Mouse (Mus musculus) heart, postnatal 36 days (tissue): ENCODE data around the gene Wfdc6b. TPM values are rescaled to one million over a fixed set of nuclear protein-coding genes. Genes with fewer than 3 reads are reported as not detected.
A peak's percentile ranks its signal among the peaks of the same experiment; 100 is the strongest.
"Not testable (repeated sequence)": the region's sequence is repeated elsewhere in the genome, so short reads cannot be mapped to it uniquely, and the experiment has no call there.

Experiments
- DNase-seq, 2 experiments: peaks; one replicate each; pipeline ENCODE4 v3.0.0; 2021 to 2022
- intact Hi-C: fragments of 180-260 bp; cut with DNase I; formaldehyde crosslinking; loops from one replicate; pipeline ENCODE4 v1.15.1; 2025
- total RNA-seq, 2 experiments: library from RNA; stranded (reverse); gene quantifications; 2 replicates each; pipeline ENCODE4 v1.2.3; 2021

Gene Wfdc6b
- not detected for total RNA-seq

GRCm38 (mm10) chr2:164613471-164613870, at the start of gene Wfdc6b, which contains the start of gene Wfdc8:
TSS of gene Wfdc6b (plus strand) at chr2:164613522.
TSS of gene Wfdc8 (minus strand) at chr2:164613626.
- DNase-seq: peak; percentile 49 to 54
- intact Hi-C loops: not testable (repeated sequence)

DNA sequence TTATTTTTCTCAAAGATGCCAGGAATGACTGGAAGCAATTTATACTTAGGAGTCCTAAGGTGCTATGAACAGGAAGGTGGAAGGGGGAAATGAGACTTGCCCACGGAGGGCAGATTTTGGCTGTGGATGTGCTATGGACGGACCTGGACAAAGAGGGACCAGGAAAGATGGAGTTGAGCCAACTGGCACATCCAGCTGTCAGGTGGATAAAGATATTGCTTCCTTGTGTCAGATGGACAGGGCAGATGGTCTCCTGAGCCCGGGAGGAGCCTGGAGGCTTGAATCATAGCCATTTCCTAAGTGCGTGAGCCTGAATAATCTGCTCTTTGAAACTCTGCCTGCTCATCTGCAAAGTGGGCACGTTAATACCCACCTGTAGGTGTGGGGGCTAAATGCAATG, 49.0 kb upstream of the Wfdc6b start:
- intact Hi-C loops: no loop called here

GRCm38 (mm10) chr2:164566997-164567396, 46.3 kb upstream of the Wfdc6b start:
- intact Hi-C loops: no loop called here
- DNase-seq: no peak

More for the DNA sequence above, 49.0 kb upstream of the Wfdc6b start:
- no peak for DNase-seq

DNA sequence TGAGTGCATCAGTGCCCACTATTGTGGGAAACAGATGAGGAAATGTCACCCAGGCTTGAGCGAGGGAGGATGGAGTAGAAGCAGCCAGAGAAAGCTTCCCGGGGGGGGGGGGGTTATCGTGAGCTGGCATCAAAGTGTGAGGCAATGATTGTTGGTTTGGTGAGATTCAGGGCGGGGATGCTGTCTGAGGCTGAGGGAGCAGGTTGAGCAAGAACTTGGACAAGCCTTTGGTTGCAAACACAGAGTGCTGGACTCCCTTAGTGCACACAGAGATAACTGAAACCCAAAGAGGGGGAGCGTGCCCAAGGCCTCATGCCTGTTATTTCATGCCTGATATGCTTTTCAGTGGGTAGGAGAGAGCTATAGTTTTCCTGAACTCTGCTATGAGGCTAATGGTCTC, 45.9 kb upstream of the Wfdc6b start:
- intact Hi-C loops: no loop called here
- no peak for DNase-seq

- intact Hi-C loops, DNase-seq: not testable (repeated sequence)
Observed at GRCm38 (mm10) chr2:164573359-164573758, 40.0 kb upstream of the Wfdc6b start, which contains the start of gene Spint3. TSS of gene Spint3 (minus strand) at chr2:164573459.

DNA sequence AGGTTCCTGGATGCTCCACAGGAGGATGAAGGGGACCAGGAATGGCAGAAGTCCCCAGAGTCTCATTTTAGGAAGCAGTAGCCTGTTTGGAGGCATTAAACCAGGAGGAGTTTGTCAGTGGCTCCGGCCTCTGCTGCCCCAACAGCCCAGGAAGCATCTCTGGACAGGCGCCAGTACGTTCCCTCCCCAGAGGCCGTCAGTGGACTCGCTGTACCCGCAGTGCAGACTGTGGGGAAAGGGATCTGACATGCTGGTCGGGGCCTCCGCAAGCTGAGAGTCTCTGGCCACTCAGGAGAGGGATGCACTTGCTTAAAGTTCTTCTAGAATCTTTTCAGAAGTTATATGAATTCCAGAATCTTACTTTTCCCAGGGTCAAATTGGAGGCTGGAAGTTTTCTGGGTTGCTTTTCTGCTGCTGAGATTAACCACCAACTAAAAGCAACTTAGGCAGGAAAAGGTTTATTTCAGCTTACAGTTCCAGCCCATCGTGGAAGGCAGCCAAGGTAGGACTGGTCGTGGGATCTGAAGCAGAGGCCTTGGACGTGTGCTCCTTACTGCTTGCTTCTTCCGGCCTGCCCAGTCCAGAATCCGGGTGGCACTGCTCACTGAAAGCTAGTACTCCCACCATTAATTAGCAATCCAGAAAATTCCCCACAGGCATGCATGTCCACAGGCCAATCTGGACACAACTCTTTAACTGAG, 28.1 kb upstream of the Wfdc6b start, which contains the start of gene Wfdc6a:
Gene Wfdc6a, minus strand, starts transcription at position 423 of the 701 bp plus-strand sequence.
- peak; percentile 43 to 49 for DNase-seq
- intact Hi-C loops: not testable (repeated sequence)

DNA sequence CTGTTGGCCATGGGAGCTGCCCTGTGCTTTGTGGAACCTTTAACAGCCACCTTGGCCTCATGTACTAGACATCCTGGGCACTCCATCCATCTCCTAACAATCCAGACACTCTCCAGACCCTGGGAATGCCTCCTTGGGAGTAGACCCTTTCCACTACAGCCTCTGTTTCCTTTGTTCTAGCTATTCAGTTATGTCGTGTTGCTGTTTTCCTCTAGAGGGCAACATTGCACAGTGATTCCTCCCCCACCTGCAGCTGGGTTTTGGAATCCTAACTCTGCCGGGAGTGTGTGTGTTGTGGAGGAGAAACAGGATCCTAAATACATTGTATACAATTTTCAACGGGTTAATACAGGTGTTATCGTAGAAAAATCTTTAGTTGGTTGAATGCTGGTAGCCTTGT, 21.3 kb upstream of the Wfdc6b start:
- intact Hi-C loops: loop anchor here (1.0 to 2.0 kb wide), 2 partner anchors 134 to 205 kb away; no protein-coding TSS in a partner anchor
- DNase-seq: no peak

GRCm38 (mm10) chr2:164593494-164593893, 19.8 kb upstream of the Wfdc6b start, which contains the start of gene Eppin:
TSS of gene Eppin (minus strand) at chr2:164593594.
- no peak for DNase-seq
- intact Hi-C loops: loop anchor here (2.0 kb wide), 1 partner anchor 203 kb away; no protein-coding TSS in a partner anchor

GRCm38 (mm10) chr2:164600179-164600578, 13.1 kb upstream of the Wfdc6b start:
- no peak for DNase-seq
- intact Hi-C loops: no loop called here

DNA sequence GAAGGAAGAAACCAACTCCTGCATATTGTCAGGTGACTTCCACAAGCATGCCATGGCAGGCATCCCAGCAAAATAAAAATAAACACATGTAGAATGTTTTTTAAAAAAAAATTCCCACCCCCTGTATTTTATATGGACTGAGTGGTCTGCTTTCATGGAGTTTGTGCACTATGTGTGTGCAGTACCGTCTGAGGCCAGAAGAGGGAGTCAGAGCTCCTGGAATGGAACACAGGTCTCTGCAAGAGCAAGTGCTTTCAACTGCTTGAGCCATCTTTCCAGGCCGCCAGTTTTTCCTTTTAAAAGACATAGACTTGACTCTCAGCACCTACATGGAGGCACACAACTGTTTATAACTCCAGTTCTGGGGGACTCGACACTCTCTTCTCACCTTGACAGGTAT, 9.8 kb upstream of the Wfdc6b start:
- intact Hi-C loops: no loop called here
- DNase-seq: no peak

DNA sequence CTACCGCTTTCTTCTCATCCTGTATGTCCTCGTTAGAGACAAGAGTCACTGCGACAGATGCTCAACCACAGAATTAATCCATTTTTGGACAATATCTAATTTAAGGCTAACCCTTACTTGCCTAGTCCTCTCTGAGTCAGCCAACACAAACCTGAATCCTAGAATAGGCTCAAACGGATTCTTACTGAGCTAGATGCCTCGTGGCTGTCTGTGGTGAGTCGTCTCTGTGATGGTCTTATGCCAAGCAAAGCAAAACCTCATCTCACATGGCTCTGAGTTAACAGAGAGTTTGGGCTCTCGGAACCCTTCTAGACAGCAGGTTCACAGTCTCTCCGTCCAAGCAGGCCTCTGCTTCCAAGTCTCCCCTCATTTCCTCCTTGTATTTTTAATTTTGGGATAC, 8.9 kb upstream of the Wfdc6b start:
- intact Hi-C loops: no loop called here
- DNase-seq: no peak

- intact Hi-C loops: no loop called here
- DNase-seq: no peak
Observed at GRCm38 (mm10) chr2:164608781-164609180, 4.5 kb upstream of the Wfdc6b start.

- no peak for DNase-seq
- intact Hi-C loops: no loop called here
Observed at GRCm38 (mm10) chr2:164615386-164615785, 2.1 kb downstream of the Wfdc6b start.

GRCm38 (mm10) chr2:164619050-164619449, 5.7 kb downstream of the Wfdc6b start:
- no peak for DNase-seq
- intact Hi-C loops: no loop called here

- intact Hi-C loops: no loop called here
Observed at GRCm38 (mm10) chr2:164621775-164622174, 8.5 kb downstream of the Wfdc6b start.

DNA sequence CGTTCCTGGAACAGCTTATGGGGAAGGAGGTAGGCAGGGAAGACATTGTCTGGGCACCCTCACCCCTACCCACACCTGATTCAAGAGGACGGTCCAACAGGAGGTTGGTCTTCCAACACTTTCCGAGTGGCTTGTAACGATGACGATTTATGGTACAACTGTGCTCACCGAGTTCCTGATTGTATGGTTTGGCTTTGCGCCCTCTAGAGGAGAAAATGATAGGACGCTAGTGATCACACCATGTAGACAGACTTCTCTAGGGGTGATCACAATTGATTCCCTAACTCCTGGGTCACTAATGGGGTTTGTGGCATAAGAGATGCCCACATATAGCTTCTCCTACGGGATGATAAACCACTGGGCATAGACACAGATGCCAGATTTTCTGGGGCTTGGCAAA, 21.9 kb downstream of the Wfdc6b start:
- intact Hi-C loops: no loop called here
- no peak for DNase-seq

More at GRCm38 (mm10) chr2:164621775-164622174, 8.5 kb downstream of the Wfdc6b start:
- no peak for DNase-seq

DNA sequence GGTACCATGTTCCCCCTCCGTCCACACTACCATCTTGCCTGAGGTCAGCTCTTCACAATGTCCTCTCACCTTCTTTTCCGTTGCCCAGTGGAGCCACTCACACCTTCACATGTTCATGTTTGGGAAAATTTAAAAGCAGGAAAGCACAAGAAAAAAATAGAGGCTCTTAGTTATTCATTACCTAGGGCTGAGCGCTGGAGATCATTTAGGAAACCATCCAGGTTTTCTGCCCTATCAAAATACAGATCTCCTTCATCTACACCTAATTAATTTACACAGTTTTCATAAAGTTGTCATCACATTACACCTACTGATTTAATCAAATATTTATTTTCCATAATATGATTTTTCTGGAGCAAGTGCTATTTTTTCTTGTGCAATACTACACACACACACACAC, 25.4 kb downstream of the Wfdc6b start, which contains the start of gene Wfdc16:
Gene Wfdc16, minus strand, starts transcription at position 101 of the 400 bp plus-strand sequence.
- intact Hi-C loops: no loop called here
- no peak for DNase-seq

DNA sequence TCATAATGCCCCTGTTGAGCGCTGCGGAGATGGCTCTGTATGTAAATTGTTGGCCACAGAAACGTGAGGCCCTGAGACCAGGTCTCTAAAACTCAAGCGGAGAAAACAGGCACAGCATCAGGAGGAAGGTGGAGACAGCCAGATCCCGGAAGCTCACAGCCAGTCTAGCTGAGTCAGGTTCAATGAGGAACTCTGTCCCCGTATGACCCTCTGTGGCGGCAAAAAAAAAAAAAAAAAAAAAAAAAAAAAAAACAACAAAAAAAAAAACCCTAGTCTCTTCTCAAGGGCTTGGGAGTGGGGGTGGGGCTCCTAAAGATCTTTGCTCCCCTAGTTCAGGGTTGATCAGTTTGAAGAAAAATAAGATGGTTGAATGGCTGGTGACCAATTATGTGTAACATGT, 27.8 kb downstream of the Wfdc6b start:
- intact Hi-C loops: no loop called here
- no peak for DNase-seq

DNA sequence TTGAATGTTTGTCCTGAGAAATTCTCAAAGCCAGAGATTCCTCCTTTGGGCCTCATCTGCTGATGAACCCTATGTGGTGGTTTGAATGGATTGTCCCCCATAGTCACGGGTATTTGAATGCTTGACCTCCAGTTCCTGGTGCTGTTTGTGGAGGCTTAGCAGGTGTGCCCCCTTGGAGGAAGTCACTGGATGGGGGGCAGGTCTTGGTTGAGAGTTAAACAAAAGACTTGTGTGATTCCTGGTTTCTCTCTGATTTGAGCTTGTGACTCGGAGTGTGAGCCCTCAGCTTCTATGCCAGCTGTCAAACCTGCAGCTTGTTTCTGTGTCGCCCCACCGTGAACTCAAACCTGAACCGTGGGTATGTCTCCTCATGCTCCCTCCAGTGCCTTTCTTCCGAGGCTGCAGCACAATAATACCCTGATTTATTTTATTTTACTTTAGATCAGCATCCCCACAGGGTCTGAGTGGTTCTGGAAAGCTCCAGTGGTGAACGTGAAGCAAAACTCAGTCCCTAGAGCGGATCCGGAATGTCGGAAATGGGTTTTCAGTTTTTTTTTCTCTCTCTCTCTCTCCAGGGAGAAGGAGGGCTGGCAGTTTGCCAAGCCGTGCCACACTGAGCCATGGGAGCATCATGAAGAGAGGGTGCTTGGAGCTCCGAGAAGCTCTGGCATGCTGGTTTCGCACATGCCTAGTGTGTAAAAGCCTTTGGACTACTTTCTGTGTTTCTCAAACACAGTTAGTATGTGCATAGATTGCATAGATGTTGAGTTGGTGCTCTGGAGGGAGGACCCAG, 28.8 kb downstream of the Wfdc6b start:
- DNase-seq: no peak
- intact Hi-C loops: no loop called here

DNA sequence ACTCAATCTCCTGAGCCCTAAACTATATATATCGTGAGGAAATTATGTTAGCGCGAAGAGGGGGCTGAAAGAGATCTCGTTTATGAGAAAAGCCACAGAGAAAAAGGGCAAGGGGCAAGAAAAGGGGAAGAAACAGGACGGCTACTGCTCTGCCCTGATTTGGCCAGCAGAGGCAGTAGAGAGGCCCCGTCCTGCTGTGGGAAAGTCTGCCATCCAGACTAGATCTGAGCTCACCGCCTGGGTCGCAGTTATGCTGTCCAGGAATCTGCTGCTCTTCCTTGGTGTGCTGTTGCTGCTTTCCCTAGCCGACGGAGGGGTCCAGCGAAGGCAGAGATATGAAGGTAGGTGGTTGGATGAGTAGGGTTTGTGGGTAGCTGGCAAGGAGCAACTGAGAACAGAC, 42.5 kb downstream of the Wfdc6b start, which contains the start of gene Wfdc10:
Gene Wfdc10, plus strand, starts transcription at position 189 of the 400 bp plus-strand sequence.
- peak; percentile 15 to 48 for DNase-seq
- intact Hi-C loops: no loop called here

DNA sequence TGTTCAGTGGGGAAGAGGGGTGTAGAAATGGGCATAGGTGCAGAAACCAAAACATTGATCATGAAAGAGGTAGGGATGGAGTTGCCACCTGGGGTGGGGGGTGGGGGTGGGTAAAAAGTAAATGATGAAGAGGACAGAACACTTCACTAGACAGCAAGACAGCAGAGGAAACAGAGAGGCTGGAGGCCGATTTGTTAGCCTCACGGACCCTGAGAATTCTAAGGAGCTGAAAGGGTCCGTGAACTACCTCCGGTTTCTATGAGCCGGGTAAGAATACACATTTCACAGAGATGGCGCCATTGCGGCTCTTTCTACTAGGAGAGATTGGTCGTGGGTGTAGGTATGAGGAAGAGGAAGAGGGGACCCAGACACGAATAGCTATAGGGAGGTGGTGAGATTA, 43.2 kb downstream of the Wfdc6b start, which contains the start of gene Wfdc9:
Gene Wfdc9, minus strand, starts transcription at position 101 of the 400 bp plus-strand sequence.
- no peak for DNase-seq
- intact Hi-C loops: no loop called here
